Mouse (Mus musculus): ENCODE measurements around the gene Sdhc. TPM values are rescaled to one million over a fixed set of nuclear protein-coding genes. Genes with fewer than 3 reads are reported as not detected.

Sdhc gene
- polyA plus RNA-seq, 1 experiment from 2014 or later, result 261 TPM

DNA sequence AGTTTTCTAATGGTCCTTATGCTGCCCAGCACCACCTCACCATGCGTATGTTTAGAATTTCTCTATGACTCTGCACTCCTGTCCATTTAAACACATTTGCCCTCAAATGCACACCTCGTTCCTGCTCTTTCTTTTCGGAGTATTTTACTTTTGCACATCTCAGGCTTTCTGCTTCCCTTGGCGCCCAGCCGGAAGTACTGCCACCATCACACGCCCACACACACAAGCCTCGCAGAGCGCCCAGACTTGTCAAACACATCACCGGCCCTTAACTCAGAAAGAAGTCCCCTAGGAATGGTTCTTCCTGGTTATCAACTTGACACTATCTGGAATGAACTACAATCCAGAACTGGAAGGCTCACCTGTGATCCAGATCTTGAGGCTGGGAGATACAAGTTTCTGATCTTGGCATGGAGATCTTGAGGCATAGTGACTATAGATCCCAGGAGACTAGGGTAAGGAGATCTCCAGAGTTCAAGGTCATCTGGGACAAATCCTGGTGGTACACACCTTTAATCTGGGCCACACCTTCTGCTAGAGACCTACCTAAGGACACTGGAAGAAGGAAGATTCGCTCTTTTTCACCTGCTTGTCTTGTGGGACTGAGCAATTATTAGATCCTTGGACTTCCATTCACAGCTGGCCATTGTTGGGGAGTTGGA is 47.1 kb downstream of the Sdhc start:
- Histone ChIP-seq H3K4me2 (peak overlapping the region; percentile 86), H3K9ac (ENCODE audit: low read depth, low read length) (peak overlapping the region; percentile 60), H3K27me3 (replicated peaks; ENCODE audit: control insufficient read depth, insufficient read depth, low read length) (no peaks in the 10 kb centered on the region), H3K9me3 (ENCODE audit: control insufficient read depth, low read length) (no peaks in the 10 kb centered on the region), H3K36me3 (ENCODE audit: control insufficient read depth, insufficient read depth, low read length) (no peaks in the 10 kb centered on the region), H3K27ac (ENCODE audit: low read depth, low read length) (no peak overlapping the region; the same call in 1 of the 2 replicates), H3K4me1 (replicated peaks; ENCODE audit: control insufficient read depth, insufficient read depth, low read length) (peaks cover 10% of the 10 kb centered on the region; the same call in 1 of the 2 replicates), H3K4me3 (ENCODE audit: low read depth, low read length) (peak overlapping the region; percentile 81)
- peak; percentile 83 for DNase-seq (ENCODE audit: low spot score)
- ATAC-seq (replicated peaks; ENCODE audit: low FRiP score), result peak; percentile 51
- 9% methylated on average over 10 of the region's 10 CpGs for WGBS

DNA sequence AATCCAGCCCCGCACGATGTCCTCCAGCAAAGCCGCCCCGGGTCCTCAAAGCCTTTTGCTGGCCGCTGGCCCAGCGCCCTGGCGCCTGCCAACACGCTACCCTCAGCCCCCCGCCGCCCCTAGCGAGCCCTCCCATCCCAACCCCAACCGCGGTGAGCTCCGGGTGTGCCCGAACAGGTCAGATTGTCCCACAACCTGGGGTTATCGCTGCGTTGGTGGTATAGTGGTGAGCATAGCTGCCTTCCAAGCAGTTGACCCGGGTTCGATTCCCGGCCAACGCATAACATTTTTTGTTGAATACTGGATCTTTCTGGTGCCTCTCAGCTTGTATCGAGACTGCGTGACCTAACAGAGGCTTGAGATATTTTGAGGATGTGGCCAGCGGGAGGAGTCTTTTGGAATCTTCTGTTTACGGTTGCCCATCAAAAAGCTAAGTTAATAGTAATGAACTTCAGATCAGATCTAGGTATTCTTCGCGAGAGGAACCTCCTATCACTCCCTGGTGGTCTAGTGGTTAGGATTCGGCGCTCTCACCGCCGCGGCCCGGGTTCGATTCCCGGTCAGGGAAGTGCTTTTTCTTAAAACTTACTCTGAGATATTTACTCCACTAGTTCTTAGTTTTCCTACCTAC is 47.7 kb downstream of the Sdhc start:
- peak overlapping the region; percentile 70 for H3K27ac ChIP-seq (ENCODE audit: low read depth, low read length)
- H3K36me3 ChIP-seq (ENCODE audit: control insufficient read depth, insufficient read depth, low read length), result no peaks in the 10 kb centered on the region
- DNase-seq (ENCODE audit: low spot score), result peak; percentile 91
- peak; percentile 86 for ATAC-seq (replicated peaks; ENCODE audit: low FRiP score)
- WGBS, result under 1% methylated on average over 35 of the region's 35 CpGs
- H3K9me3 ChIP-seq (ENCODE audit: control insufficient read depth, low read length), result no peaks in the 10 kb centered on the region
- no peaks in the 10 kb centered on the region for H3K27me3 ChIP-seq (replicated peaks; ENCODE audit: control insufficient read depth, insufficient read depth, low read length)
- H3K9ac ChIP-seq (ENCODE audit: low read depth, low read length), result peak overlapping the region; percentile 74
- peak overlapping the region; percentile 86 for H3K4me2 ChIP-seq
- peaks cover 15% of the 10 kb centered on the region for H3K4me1 ChIP-seq (replicated peaks; ENCODE audit: control insufficient read depth, insufficient read depth, low read length)
- peak overlapping the region; percentile 81 for H3K4me3 ChIP-seq (ENCODE audit: low read depth, low read length)

GRCm38 (mm10) chr1:171101733-171102546 is 48.5 kb downstream of the Sdhc start:
- ATAC-seq (replicated peaks; ENCODE audit: low FRiP score) (peak; percentile 78), DNase-seq (ENCODE audit: low spot score) (peak; percentile 92)
- peak overlapping the region; percentile 70; the same call in 1 of the 2 replicates for H3K27ac ChIP-seq (ENCODE audit: low read depth, low read length)
- no peaks in the 10 kb centered on the region for H3K27me3 ChIP-seq (replicated peaks; ENCODE audit: control insufficient read depth, insufficient read depth, low read length)
- H3K4me3 ChIP-seq (ENCODE audit: low read depth, low read length), result peak overlapping the region; percentile 81
- peak overlapping the region; percentile 86 for H3K4me2 ChIP-seq
- under 1% methylated on average over 39 of the region's 40 CpGs for WGBS
- no peaks in the 10 kb centered on the region for H3K36me3 ChIP-seq (ENCODE audit: control insufficient read depth, insufficient read depth, low read length)
- H3K9ac ChIP-seq (ENCODE audit: low read depth, low read length), result peak overlapping the region; percentile 74
- peaks cover 22% of the 10 kb centered on the region for H3K4me1 ChIP-seq (replicated peaks; ENCODE audit: control insufficient read depth, insufficient read depth, low read length)
- H3K9me3 ChIP-seq (ENCODE audit: control insufficient read depth, low read length), result no peaks in the 10 kb centered on the region

DNA sequence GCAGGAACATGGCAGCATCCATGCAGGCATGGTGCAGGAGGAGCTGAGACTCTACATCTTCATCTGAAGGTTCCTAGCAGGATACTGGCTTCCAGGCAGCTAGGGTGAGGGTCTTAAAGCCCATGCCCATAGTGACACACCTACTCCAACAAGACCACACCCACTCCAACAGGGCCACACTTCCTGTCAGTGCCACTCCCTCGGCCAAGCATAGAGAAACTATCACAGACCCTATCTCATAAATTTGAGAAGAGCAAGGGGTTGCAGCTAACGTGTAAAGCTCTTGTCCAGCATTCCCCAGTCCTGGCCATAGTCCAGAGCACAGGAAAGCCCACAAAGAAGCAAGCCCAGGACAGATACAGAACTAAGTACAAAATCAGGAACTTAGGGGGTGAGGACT is 49.4 kb downstream of the Sdhc start:
- Histone ChIP-seq H3K4me1 (replicated peaks; ENCODE audit: control insufficient read depth, insufficient read depth, low read length) (peaks cover 27% of the 10 kb centered on the region), H3K27ac (ENCODE audit: low read depth, low read length) (no peak overlapping the region), H3K27me3 (replicated peaks; ENCODE audit: control insufficient read depth, insufficient read depth, low read length) (no peaks in the 10 kb centered on the region), H3K36me3 (ENCODE audit: control insufficient read depth, insufficient read depth, low read length) (no peaks in the 10 kb centered on the region), H3K4me3 (ENCODE audit: low read depth, low read length) (no peak overlapping the region), H3K9ac (ENCODE audit: low read depth, low read length) (no peak overlapping the region), H3K4me2 (peak overlapping the region; percentile 86), H3K9me3 (ENCODE audit: control insufficient read depth, low read length) (no peaks in the 10 kb centered on the region)
- 35% methylated on average over 2 of the region's 2 CpGs for WGBS
- DNase-seq (ENCODE audit: low spot score) (no peak), ATAC-seq (replicated peaks; ENCODE audit: low FRiP score) (no peak)

DNA sequence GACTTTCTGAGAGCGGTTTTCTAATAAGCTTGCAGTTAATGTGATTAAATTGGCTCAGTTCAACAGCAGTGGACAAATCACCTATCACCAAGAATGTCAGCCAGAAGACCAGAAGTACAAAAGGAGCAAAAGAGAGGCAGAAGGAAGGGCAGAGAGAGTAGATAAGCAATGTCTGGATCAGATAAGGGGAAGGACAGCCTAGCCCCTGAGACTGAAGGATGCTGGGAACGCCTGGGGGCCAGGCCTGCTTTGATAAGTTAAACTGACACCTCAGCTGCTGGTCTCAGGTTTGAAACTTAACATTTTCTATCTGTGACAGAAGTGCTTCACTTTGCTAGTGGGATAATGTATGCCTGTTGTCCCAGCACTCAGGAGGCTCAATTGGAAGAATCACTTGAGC is 52.8 kb downstream of the Sdhc start:
- 24% methylated on average over 2 of the region's 2 CpGs for WGBS
- Histone ChIP-seq H3K4me3 (ENCODE audit: low read depth, low read length) (no peak overlapping the region), H3K9ac (ENCODE audit: low read depth, low read length) (no peak overlapping the region), H3K36me3 (ENCODE audit: control insufficient read depth, insufficient read depth, low read length) (no peaks in the 10 kb centered on the region), H3K4me2 (peak overlapping the region; percentile 23), H3K27ac (ENCODE audit: low read depth, low read length) (peak overlapping the region; percentile 32; the same call in 1 of the 2 replicates), H3K27me3 (replicated peaks; ENCODE audit: control insufficient read depth, insufficient read depth, low read length) (no peaks in the 10 kb centered on the region), H3K9me3 (ENCODE audit: control insufficient read depth, low read length) (no peaks in the 10 kb centered on the region), H3K4me1 (replicated peaks; ENCODE audit: control insufficient read depth, insufficient read depth, low read length) (peaks cover 26% of the 10 kb centered on the region)
- ATAC-seq (replicated peaks; ENCODE audit: low FRiP score) (peak; percentile 48), DNase-seq (ENCODE audit: low spot score) (no peak)

- H3K27ac ChIP-seq (ENCODE audit: low read depth, low read length), result peak overlapping the region; percentile 32; the same call in 1 of the 2 replicates
- H3K9ac ChIP-seq (ENCODE audit: low read depth, low read length), result no peak overlapping the region
- H3K4me3 ChIP-seq (ENCODE audit: low read depth, low read length), result no peak overlapping the region
- no peaks in the 10 kb centered on the region for H3K9me3 ChIP-seq (ENCODE audit: control insufficient read depth, low read length)
- no peak for ATAC-seq (replicated peaks; ENCODE audit: low FRiP score)
- H3K36me3 ChIP-seq (ENCODE audit: control insufficient read depth, insufficient read depth, low read length), result no peaks in the 10 kb centered on the region
- peaks cover 26% of the 10 kb centered on the region for H3K4me1 ChIP-seq (replicated peaks; ENCODE audit: control insufficient read depth, insufficient read depth, low read length)
- H3K4me2 ChIP-seq, result peak overlapping the region; percentile 31
- no peaks in the 10 kb centered on the region for H3K27me3 ChIP-seq (replicated peaks; ENCODE audit: control insufficient read depth, insufficient read depth, low read length)
- no peak for DNase-seq (ENCODE audit: low spot score)
Measured at GRCm38 (mm10) chr1:171097136-171097535, 53.3 kb downstream of the Sdhc start.

GRCm38 (mm10) chr1:171096110-171096964 is 54.1 kb downstream of the Sdhc start:
- peak overlapping the region; percentile 31 for H3K4me2 ChIP-seq
- no peak overlapping the region for H3K27ac ChIP-seq (ENCODE audit: low read depth, low read length)
- no peak overlapping the region for H3K4me3 ChIP-seq (ENCODE audit: low read depth, low read length)
- H3K4me1 ChIP-seq (replicated peaks; ENCODE audit: control insufficient read depth, insufficient read depth, low read length), result peaks cover 24% of the 10 kb centered on the region
- DNase-seq (ENCODE audit: low spot score) (peak; percentile 39), ATAC-seq (replicated peaks; ENCODE audit: low FRiP score) (0 out of 2 replicates have a peak, but pooled peaks have one; percentile 37)
- H3K27me3 ChIP-seq (replicated peaks; ENCODE audit: control insufficient read depth, insufficient read depth, low read length), result no peaks in the 10 kb centered on the region
- H3K36me3 ChIP-seq (ENCODE audit: control insufficient read depth, insufficient read depth, low read length), result no peaks in the 10 kb centered on the region
- 34% methylated on average over 10 of the region's 10 CpGs for WGBS
- no peaks in the 10 kb centered on the region for H3K9me3 ChIP-seq (ENCODE audit: control insufficient read depth, low read length)
- no peak overlapping the region for H3K9ac ChIP-seq (ENCODE audit: low read depth, low read length)

DNA sequence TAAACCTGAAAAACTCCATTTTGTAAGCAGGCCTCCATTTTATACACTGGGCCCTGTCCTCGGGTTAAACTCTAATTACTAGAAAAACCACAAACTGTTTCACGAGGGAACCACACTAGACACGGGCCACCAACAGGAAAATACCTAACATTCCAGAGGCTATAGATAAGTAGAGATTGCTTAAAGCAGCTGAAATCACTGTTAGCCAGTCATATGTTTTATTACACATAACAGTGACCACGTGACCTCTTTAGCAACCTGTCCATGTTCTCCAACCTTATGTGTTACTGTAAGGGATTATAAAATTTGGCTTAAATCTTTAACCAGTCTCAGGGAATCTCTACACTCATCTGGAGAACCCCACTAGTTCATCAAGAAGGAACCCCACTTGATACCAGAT is 56.0 kb downstream of the Sdhc start:
- Histone ChIP-seq H3K9ac (ENCODE audit: low read depth, low read length) (no peak overlapping the region), H3K27ac (ENCODE audit: low read depth, low read length) (no peak overlapping the region), H3K36me3 (ENCODE audit: control insufficient read depth, insufficient read depth, low read length) (no peaks in the 10 kb centered on the region), H3K27me3 (replicated peaks; ENCODE audit: control insufficient read depth, insufficient read depth, low read length) (no peaks in the 10 kb centered on the region), H3K4me2 (no peak overlapping the region), H3K9me3 (ENCODE audit: control insufficient read depth, low read length) (no peaks in the 10 kb centered on the region), H3K4me3 (ENCODE audit: low read depth, low read length) (no peak overlapping the region), H3K4me1 (replicated peaks; ENCODE audit: control insufficient read depth, insufficient read depth, low read length) (peaks cover 22% of the 10 kb centered on the region)
- DNase-seq (ENCODE audit: low spot score), result no peak
- whole genome bisulfite sequencing, result 46% methylated on average over 4 of the region's 4 CpGs
- no peak for ATAC-seq (replicated peaks; ENCODE audit: low FRiP score)

Measured in liver, embryonic 11.5 days (tissue).